Mouse (Mus musculus) v-Abl transformed pro-B cells (cell line): ENCODE data around the gene Foxe3.
"Not testable (repeated sequence)": the region's sequence is repeated elsewhere in the genome, so short reads cannot be mapped to it uniquely, and the experiment has no call there.

ENCODE experiments used
- in situ Hi-C, 2 experiments: fragments of 400-800 bp; cut with MboI; formaldehyde crosslinking; loops; one replicate each; pipeline ENCODE4 v1.15.1; 2025; ENCODE audit not compliant: unreplicated experiment in 2 of 2

Gene Foxe3

GRCm38 (mm10) chr4:114925917-114926312 lies at the start of gene Foxe3:
TSS of gene Foxe3 (minus strand) at chr4:114926013.
- in situ Hi-C loops: loop anchor here (25.0 kb wide), 2 partner anchors 564 to 614 kb away; no protein-coding TSS in a partner anchor

- in situ Hi-C loops: loop anchor here in 1 of 2 experiments (10.0 kb wide), 1 partner anchor 58 kb away; no protein-coding TSS in a partner anchor
These were observed 47.5 kb upstream of the Foxe3 start for GRCm38 (mm10) chr4:114973229-114973740.

- in situ Hi-C loops: loop anchor here in 1 of 2 experiments (10.0 kb wide), 1 partner anchor 56 kb away; no protein-coding TSS in a partner anchor
These were observed 44.9 kb upstream of the Foxe3 start for GRCm38 (mm10) chr4:114970736-114971135.

- in situ Hi-C loops: not testable (repeated sequence)
These were observed 35.1 kb upstream of the Foxe3 start for GRCm38 (mm10) chr4:114960881-114961280.

- in situ Hi-C loops: no loop called here
These were observed 33.7 kb upstream of the Foxe3 start for GRCm38 (mm10) chr4:114959533-114959932.

GRCm38 (mm10) chr4:114958786-114959185 lies 33.0 kb upstream of the Foxe3 start:
- in situ Hi-C loops: no loop called here

- in situ Hi-C loops: no loop called here
These were observed 32.4 kb upstream of the Foxe3 start for GRCm38 (mm10) chr4:114958231-114958630.

GRCm38 (mm10) chr4:114957403-114957802 lies 31.6 kb upstream of the Foxe3 start:
- in situ Hi-C loops: no loop called here

- in situ Hi-C loops: no loop called here
These were observed 27.4 kb upstream of the Foxe3 start for GRCm38 (mm10) chr4:114953172-114953571.

GRCm38 (mm10) chr4:114947852-114948481 lies 22.2 kb upstream of the Foxe3 start:
- in situ Hi-C loops: loop anchor here (5.0 to 25.0 kb wide), 3 partner anchors 301 to 636 kb away; no protein-coding TSS in a partner anchor

- in situ Hi-C loops: loop anchor here (5.0 to 25.0 kb wide), 3 partner anchors 300 to 635 kb away; no protein-coding TSS in a partner anchor
These were observed 21.6 kb upstream of the Foxe3 start for GRCm38 (mm10) chr4:114947395-114947794.

- in situ Hi-C loops: loop anchor here (5.0 to 25.0 kb wide), 3 partner anchors 299 to 634 kb away; no protein-coding TSS in a partner anchor
These were observed 20.6 kb upstream of the Foxe3 start for GRCm38 (mm10) chr4:114946416-114946815.

- in situ Hi-C loops: loop anchor here (5.0 to 25.0 kb wide), 3 partner anchors 298 to 633 kb away; no protein-coding TSS in a partner anchor
These were observed 19.2 kb upstream of the Foxe3 start for GRCm38 (mm10) chr4:114945021-114945420.

- in situ Hi-C loops: loop anchor here (25.0 kb wide), 2 partner anchors 580 to 630 kb away; no protein-coding TSS in a partner anchor
These were observed 16.8 kb upstream of the Foxe3 start for GRCm38 (mm10) chr4:114942583-114942982.

- in situ Hi-C loops: loop anchor here (25.0 kb wide), 2 partner anchors 580 to 630 kb away; no protein-coding TSS in a partner anchor
These were observed 16.3 kb upstream of the Foxe3 start for GRCm38 (mm10) chr4:114942112-114942511.

GRCm38 (mm10) chr4:114941311-114941710 lies 15.5 kb upstream of the Foxe3 start:
- in situ Hi-C loops: loop anchor here (25.0 kb wide), 2 partner anchors 579 to 629 kb away; no protein-coding TSS in a partner anchor

GRCm38 (mm10) chr4:114938248-114938647 lies 12.4 kb upstream of the Foxe3 start:
- in situ Hi-C loops: loop anchor here (25.0 kb wide), 2 partner anchors 576 to 626 kb away; no protein-coding TSS in a partner anchor

GRCm38 (mm10) chr4:114937459-114938047 lies 11.7 kb upstream of the Foxe3 start:
- in situ Hi-C loops: loop anchor here (25.0 kb wide), 2 partner anchors 575 to 625 kb away; no protein-coding TSS in a partner anchor

GRCm38 (mm10) chr4:114934188-114934587 lies 8.4 kb upstream of the Foxe3 start:
- in situ Hi-C loops: loop anchor here (25.0 kb wide), 2 partner anchors 572 to 622 kb away; no protein-coding TSS in a partner anchor

- in situ Hi-C loops: loop anchor here (25.0 kb wide), 2 partner anchors 570 to 620 kb away; no protein-coding TSS in a partner anchor
These were observed 6.9 kb upstream of the Foxe3 start for GRCm38 (mm10) chr4:114932747-114933146.

GRCm38 (mm10) chr4:114929155-114929554 lies 3.3 kb upstream of the Foxe3 start:
- in situ Hi-C loops: loop anchor here (25.0 kb wide), 2 partner anchors 567 to 617 kb away; no protein-coding TSS in a partner anchor
